Mouse (Mus musculus) ES-CJ7 (cell line): ENCODE results near the gene Snx29.

Experiments used
- DNase-seq: peaks from one replicate; pipeline ENCODE4 v3.0.0; 2011; ENCODE audit warnings: low read depth, low spot score

Snx29 gene

DNA sequence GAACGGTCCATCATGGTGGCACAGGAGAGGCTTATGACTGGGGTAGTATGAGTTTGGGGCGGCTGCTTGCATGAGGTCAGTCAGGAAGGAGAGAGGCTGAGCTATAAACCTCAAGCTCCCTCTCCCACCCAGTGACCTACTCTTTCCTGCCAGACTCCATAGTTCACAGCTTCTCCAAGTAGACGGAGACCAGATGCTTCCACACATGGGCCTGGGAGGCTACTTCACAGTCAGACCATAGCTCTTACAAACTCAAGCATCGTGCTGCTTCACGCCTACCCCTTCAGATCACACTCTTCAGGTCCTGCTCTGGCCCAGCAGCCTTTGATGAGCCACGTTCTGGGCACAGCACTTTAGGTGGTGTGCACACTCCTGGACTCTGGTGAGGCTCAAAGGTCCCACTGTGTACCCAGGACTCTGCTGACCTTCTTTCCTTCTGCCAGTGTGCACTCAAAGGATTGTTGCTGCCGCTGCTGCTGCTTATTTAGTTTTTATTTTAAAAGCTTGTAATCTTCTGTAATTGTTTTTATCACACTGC lies 313.6 kb downstream of the Snx29 start:
- no peak for DNase-seq

DNA sequence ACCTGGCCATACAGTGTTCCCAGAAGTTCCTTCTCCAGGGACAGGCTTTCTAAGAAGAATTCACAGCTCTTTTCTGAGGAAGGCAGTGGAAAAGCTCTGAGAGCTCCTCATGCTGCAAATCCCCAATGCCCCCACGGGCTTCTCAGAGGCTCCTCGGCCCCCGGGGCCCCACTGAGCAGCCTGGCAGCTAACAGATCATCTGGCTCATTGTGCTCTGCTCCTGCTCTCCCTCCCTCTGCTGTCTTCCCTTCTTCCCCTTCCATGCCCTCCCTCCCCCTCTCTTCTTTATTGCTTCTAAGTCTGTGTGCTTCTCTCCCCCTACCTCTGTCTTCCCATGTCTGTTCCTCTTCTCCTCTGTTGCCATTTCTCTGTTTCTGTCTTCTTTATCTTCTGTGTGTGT lies 314.2 kb downstream of the Snx29 start:
- no peak for DNase-seq

DNA sequence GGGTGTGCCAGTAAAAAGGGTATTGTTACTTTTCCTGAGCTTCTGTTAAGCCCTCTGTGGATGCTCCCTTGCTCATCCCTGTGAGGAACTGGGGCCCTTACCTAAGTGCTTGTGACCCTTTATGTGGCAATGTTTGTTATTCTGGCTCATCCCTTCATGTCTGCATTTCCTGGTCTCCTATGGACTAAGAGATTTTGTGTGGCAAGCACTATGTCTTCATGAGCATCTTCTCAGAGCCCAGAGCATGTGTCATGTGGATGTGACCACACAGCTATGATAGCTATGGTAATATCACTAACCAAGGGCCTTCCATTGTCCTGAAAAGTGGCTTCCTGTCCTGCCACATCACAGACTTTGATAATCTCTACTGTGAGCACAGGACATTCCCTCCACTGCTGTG lies 315.1 kb downstream of the Snx29 start:
- DNase-seq: no peak

DNA sequence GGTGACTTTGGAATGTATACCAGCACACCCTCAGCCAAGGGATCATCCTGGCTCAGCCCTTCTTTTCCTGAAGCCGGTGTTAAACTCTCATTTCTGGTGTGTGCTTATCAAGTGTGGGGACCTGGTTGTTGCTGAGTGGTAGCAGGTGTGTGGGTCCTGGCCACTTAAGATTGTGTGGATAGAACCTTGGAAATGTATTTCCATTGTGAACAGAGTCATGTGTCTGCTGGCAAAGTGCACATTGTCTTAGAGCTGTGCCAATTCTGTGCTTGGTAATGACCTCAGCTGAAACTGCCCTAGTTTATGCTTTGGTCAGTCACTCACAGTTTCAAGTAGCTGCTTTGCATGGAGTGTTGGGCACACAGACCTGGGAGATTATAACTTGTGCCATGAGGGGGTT lies 316.0 kb downstream of the Snx29 start:
- DNase-seq: no peak

DNA sequence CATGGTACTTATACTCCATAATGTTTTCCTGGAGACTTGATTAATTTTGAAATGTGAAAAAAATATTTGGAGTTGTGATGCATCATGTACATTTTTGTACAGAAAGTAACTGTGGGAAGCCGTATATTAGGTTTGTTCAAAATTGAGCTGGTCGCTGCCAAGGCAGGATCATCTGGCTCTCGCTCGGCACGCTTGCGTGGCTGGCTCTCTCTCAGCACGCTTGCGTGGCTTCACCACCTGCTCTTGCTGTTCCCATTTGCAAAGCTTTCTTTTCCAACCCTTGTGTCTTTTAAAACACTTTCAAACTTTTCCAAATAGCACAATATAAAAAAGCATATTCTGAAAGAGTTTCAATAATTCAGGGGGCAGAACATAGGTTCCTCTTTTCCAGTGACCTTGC lies 317.2 kb downstream of the Snx29 start:
- DNase-seq: no peak

DNA sequence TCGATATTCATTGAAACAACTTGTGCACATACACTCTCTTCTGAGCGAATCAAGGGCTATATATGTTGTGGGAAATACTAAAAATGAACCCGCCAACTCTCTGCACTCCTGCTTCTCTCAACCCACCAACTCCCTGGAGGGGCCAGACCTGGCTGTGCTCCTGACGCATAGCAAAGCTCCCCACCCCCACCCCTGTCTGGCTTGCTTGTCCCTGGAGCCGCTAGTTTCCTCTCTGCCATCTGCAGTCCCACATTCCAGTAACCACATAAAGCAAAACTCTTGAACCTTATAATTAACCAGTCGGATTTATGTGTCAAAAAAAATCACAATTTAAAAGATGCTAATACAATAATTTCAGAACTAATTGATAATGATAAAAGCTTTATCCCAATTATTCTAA lies 320.9 kb downstream of the Snx29 start:
- DNase-seq: no peak

DNA sequence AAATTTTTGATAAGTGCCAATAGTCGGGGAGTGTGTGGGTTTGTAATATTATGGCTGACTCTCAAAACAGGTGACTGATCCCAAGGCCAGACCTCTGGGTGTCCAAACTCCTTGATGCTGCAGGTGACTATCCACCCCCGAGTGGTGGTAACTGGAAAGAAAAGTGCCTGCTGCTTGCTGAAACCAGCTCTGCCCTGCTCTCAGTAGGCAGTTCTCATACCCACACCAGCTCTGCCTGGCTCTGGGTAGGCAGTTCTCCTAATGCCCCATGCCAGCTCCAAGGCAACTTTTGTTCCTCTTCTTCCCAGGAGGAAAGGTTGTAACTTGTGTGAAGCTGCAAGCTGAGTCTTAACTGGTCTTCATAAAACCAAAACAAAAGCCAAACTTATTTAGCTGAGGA lies 321.7 kb downstream of the Snx29 start:
- DNase-seq: no peak

DNA sequence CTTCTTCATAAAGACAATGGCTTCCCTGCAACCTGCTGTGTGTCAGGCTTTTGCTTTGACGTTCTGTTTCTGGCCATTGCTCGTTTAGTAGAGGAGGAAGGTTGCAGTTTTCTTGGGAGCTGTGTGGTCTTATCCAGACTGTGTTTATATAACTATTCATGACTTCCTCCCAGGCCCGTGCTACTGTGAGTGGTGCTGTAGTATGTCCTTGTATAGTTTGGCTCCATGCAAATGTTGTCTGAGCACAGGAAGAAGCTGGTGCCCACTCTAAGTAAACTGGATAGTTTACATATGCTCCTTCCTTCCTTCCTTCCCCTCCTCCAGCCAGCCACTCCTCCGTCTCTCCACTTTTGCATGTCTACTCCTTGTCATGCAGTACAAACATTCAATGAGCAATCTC lies 323.0 kb downstream of the Snx29 start:
- DNase-seq: no peak

DNA sequence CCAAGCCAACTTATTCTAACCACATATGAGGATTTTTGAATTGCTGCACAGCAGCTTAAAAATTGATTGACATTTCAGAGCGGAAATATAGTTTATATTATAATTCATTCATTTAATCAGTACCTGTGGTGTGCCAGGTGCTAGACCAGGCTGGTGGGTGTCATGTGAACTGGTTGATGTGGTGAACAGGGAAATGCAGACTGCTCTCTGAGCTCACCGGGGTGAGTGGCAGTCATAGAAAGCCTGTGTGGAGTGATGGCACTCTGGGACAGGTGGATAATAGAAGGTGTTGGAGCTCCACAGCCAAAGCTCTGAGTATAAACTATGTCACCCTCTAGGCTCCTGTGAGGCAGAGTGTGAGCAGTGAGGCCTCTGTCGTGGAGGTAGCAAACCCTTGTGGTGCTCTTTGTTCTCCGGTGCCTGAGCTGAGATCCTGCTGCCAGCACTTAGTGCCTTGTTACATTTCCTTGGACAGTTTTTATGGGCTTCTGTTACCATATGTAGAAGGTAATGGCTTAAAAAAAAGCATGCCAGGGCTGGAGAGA lies 324.1 kb downstream of the Snx29 start:
- DNase-seq: no peak

DNA sequence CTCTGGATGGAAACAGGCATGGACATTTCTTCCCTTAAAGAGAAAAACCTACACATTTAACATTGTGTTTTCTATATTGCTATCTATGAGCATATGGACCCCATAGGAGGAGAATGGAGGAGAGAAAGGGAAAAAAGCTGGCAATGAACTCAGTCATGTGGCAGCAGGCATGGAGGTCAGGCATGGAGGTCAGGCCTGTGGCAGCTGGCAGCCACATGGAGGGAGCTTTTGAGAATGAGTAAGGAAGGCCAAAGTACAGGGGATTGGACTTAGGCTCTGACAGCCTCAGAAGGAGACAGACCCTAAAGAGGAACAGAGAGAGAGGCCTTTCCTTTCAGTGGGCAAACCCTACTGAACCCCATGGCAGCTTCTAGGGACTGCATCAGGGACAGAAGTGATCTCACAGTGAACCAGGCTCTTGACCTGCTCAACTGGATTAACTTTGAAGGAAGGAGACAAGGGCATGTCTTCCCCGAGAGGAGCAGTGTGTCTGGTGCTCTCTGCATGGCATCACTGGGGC lies 325.5 kb downstream of the Snx29 start:
- no peak for DNase-seq

DNA sequence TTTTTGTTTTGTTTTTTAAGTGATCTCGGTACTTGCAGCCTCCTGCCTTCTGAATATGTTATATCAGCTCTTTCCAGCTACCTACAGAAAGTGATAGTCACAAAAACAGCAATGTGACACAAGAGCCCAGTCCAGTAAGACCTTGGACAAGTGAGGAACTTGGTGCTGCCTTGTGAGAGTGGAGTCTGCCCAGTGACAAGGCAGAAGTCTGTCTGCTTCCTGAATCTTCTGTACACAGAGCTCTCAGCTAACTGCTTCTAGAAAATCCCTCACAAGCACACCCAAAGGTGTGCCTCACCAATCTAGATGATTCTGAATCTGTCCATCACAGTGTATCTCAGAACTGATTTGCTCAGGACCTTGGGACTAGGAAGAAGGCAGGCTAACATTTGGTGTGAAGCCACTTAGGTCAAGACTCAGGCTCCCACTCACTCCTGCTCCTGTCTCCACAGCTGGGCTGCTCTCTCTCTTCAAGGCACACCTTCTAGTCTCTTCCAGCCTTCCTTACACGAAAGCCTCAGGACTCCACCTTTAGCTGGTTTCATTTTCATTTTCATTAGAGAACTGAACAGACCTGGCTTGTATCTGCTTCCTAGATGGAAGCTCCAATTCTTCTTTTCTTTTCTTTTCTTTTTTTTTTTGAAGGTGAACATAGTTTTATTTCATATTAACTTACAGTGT lies 330.1 kb downstream of the Snx29 start:
- no peak for DNase-seq

DNA sequence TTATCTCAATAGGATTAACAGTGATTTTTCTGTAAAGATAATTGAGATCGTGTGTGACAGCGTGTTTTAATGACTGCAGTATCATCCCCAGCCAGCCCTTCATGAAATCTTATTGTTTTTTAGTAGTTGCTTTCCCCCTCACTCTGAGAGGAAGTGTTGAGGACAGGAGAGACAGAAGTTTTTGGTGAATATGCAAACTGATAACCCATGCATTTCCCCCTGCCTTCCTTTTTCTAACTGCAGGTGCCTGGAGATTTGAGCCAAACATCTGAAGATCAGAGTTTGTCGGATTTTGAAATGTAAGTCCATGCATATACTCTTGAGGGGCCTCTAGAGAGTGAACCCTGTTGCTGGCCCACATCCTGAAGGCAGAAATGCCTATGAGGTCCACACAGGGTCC lies 333.2 kb downstream of the Snx29 start:
- no peak for DNase-seq

DNA sequence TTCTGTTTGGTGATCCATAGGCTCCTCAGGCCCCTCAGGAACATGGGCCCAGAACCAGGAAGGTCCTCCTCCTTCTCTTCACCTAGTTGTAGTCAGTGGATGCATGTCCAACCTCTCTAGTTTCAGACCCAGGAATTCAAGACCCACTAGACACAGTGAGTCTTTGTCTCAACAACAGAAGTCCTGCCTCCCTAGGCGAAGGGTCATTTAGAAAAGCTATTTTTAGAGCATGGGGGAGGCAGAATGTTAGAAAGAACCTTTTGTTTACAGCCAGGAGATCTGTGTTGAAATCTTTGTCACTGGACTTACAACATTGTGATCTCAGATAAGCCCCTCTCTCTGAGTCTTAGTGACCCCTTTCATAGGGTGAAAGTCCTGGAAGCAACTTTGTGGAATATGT lies 334.4 kb downstream of the Snx29 start:
- DNase-seq: no peak

DNA sequence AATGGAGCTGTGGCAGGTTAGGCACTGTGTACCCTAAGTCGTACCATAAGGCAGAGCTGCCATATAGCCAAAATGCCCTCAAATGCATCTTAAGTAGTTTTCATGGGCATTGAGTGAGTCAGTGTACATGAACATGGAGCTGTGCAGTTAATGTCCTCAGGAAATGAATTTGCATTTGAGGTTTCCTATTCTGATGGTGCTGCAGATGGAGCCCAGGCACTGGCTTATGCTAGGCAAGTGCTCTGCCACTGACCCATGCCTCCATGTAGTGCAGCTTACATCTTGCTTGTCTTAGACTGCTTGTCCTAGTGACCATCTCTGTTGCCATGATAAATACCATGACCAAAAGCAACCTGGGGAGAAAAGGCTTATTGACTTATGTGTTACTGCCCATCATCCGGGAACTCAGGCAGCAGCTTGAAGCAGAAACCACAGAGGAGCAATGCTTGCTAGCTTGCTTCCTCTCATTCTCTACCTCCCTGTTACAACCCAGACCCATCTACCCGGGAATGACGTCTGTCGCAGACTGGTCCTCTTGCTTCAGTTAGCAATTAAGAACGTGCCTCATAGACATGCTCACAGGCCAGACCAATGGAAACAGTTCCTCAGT lies 336.5 kb downstream of the Snx29 start:
- DNase-seq: no peak

DNA sequence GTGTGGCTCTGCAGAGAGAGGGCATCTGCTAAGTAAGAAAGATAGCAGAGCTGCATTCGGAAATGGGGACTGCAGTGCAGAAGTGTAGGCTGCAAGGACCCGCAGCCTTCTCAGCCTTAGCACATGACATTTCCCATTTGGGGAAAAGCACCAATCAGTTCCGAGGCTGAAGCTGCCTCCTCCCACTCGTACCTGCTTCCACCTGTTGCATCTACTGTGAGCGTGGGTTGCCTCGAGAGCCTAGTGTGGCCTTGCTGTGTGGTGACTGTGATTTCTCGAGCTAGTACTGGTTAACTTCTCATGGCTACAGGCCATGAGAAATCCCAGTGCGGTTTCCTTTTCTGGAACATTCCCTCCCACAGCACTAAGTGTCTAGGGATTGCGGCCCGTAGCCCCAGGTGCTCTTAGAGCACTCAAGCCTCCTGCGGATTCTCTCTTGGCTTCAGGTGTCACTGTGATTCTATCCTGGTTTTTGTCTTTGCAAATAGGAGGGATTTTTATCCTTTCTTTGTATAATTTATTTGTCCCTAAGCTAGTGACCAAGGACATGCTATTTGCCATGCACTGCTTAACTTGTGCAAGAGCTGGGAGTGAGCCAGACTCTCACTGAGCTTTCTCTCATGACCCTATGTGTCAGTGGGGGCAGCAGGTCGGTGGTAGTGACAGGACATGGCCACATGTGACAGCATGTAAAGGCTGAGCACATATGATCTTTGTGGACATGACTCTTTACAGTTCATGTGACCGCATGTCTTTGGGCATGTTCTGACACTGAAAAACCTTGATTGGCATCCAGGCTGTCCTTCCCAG lies 342.4 kb downstream of the Snx29 start:
- DNase-seq: no peak

DNA sequence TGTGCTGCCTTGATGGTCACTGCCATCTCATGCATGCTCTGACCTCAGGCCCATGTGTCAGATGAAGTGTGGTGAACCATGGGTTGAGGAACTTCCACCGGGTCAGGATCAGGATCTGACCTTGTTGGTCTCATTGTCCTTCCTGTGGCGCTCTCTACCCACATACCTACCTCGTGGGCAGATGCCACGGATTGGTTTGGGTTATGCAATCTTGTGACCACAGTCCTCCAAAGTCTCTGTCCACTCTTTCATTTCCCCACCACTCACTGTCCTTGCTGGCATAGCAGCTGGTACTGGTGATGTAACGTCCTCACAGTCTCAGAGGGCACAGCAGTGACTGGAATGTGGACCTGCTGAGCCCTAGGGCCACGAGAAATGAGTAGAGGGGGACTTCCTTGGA lies 343.2 kb downstream of the Snx29 start:
- no peak for DNase-seq

DNA sequence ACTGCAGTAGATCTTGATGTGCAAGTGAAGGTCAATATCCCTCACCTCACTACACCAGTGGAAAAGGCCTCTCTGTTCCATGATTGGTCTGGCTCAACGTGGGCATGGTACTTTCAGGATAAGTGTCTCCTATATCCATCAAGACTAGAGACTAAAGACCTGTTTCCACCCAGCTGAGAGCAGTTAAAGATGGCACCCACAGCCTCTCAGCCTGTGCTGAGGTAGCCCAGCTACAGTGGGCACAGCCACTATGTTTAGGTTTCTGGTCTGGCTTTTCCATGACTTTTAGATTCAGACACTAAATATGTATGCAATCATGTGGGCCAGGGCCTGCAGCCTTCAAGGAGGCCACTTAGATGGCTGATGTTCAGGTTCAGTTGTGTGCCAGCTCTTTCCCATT lies 345.7 kb downstream of the Snx29 start:
- no peak for DNase-seq

DNA sequence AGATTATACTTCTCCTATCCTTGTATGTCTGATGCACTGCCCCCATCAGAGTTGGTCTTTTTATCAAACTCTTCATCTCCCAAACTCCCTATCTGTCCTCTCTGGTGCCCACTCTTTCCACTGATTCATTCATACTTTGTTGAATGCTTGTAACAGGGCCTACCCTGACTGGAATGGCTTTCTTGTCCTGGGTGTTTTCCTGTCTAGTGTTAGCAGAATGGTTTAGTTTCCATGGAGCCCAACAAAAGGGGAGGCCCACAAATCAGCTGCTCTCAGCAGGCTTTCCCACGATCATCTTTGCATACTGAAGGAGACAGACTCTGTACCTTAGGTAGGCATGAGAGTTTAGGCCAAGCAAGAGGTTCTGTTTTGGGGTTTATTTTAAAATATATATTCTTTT lies 346.2 kb downstream of the Snx29 start:
- DNase-seq: no peak

DNA sequence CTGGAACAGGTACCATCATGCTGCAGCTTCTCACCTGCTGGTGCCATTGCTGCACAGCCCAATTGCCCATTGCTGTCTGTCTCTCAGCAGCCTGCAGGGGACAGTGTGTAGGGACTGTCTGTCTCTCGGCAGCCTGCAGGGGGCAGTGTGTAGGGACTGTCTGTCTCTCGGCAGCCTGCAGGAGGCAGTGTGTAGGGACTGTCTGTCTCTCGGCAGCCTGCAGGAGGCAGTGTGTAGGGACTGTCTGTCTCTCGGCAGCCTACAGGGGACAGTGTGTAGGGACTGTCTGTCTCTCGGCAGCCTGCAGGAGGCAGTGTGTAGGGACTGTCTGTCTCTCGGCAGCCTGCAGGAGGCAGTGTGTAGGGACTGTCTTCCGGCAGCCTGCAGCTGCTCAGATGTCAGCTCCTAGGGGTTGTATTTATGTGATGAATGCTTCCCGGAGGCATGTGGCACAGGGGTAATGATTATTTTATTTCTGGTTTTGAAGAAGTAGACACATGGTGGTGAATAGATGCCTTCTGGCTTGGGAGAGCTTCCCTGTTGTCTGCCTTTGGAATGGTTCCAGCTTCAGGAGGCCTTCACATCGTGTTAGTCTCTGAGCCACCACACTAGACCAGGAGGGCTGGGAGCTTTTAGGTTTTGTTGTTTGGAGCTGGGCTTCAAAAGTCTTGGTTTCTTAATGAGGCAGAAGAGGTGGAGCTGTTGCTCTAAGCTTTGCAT lies 347.7 kb downstream of the Snx29 start:
- no peak for DNase-seq

DNA sequence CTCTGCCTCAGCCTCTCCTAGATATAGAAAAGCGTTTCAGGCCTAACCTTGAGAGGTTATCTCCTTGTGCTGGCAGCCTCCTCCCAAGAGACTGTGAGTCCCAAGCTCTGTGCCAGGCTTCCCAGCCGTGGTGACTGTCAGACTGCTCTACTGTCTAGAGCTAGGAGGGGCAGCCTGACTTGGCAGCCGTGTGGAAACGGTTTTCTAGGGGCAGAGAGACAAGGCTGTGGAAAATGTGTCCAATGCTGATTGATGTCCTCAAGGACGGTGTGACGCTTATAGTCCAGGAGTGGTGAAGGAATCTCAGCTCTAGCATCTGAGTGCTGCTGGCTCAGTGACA lies 348.2 kb downstream of the Snx29 start:
- DNase-seq: no peak

DNA sequence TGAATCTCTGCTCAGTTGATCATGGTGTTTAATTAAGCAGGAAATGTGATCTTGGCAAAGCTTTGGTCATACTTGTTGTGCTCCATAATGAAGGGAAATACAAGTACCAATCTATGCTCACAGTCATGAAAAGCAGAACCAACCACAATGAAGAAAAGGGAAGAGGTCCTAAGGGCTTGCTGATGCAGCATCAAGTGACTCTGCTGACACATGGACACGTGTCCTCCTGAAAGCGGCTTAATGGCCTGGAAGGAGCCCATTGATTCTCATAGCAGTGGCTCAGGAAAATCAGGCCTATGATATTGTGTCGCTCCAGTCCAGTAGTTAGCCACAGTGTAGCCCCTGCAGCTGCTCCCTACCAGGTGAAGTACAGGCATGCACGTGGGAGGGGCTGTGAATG lies 353.3 kb downstream of the Snx29 start:
- DNase-seq: no peak

DNA sequence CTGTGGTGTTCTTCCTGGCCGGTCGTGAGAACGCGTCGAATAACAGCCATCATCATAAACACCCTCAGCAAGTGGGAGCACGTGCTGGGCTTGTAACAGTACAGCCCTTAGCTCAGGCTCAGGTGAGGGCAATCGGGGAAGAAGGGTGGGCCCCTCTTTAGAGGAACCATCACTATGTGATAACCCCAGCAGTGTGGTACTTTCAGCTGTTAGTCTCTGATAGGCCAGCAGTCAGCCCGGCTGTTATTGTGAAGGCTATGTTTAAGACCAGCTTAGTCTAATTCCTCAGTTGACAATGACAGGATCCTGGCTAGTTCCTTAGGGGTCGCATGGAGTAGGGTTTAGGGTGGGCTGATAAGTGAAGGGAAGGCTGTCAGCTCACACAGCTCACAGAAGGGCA lies 362.6 kb downstream of the Snx29 start:
- DNase-seq: no peak
